Mouse (Mus musculus) C2C12 (cell line): ENCODE results near the gene Efr3b.

Experiments
- CTCF ChIP-seq: IDR thresholded peaks from one replicate; pipeline ENCODE4 v1.5.1; 2011; ENCODE audit not compliant: control insufficient read depth, insufficient read depth, insufficient read length
- FOSL1 ChIP-seq: IDR thresholded peaks from one replicate; pipeline ENCODE4 v1.8.0; 2011; ENCODE audit warnings: mild to moderate bottlenecking, low read length; ENCODE audit not compliant: poor library complexity, insufficient read depth, severe bottlenecking
- MAX ChIP-seq: IDR thresholded peaks from one replicate; pipeline ENCODE4 v1.6.1; 2011; ENCODE audit warnings: mild to moderate bottlenecking, control low read depth
- MYOG ChIP-seq: IDR thresholded peaks from one replicate; pipeline ENCODE4 v1.6.1; 2011; ENCODE audit not compliant: control insufficient read depth, insufficient read length; ENCODE audit errors: extremely low read depth
- USF1 ChIP-seq: IDR thresholded peaks from one replicate; pipeline ENCODE4 v1.6.1; 2011; ENCODE audit warnings: low read depth, mild to moderate bottlenecking, control low read depth, moderate library complexity

GRCm38 (mm10) chr12:3967196-3967595 is 71.5 kb downstream of the Efr3b start:
- TF ChIP-seq CTCF (no peak), MYOG (no peak), MAX (no peak), USF1 (no peak), FOSL1 (no peak)
